Mouse (Mus musculus) kidney, embryonic 14.5 days (tissue): ENCODE measurements at regions not wholly inside any gene's neighbourhood (a gene's known extent, or its start where the extent isn't known, plus 50 kb on each side); places are given as distances from the start of the nearest gene placed in this dataset.

ENCODE experiments used
- ATAC-seq: fragments of 200-750 bp; cut with Nextera tagmentation; 2 replicates; pipeline ENCODE4 v1.8.0; 2017; ENCODE audit warnings: moderate number of reproducible peaks, mild to moderate bottlenecking, moderate TSS enrichment, moderate library complexity; ENCODE audit not compliant: low FRiP score, low TSS enrichment
- H3K27ac ChIP-seq: fragments of 300-500 bp; sonication (generic); 2 replicates; pipeline ENCODE4 v1.5.1; 2014; ENCODE audit warnings: low read depth, mild to moderate bottlenecking, low read length, moderate library complexity, mixed read lengths
- H3K27me3 ChIP-seq: fragments of 300-500 bp; sonication (generic); 2 replicates; pipeline ENCODE4 v1.6.1; 2014; ENCODE audit warnings: mild to moderate bottlenecking, low read length; ENCODE audit not compliant: control insufficient read depth, insufficient read depth
- H3K36me3 ChIP-seq: fragments of 300-500 bp; sonication (generic); 2 replicates; pipeline ENCODE4 v1.6.1; 2014; ENCODE audit warnings: low read length, mixed read lengths; ENCODE audit not compliant: control insufficient read depth, insufficient read depth
- H3K4me1 ChIP-seq: fragments of 300-500 bp; sonication (generic); 2 replicates; pipeline ENCODE4 v1.6.1; 2014; ENCODE audit warnings: low read length, mixed read lengths; ENCODE audit not compliant: control insufficient read depth, insufficient read depth
- H3K4me2 ChIP-seq: fragments of 300-500 bp; sonication (generic); replicated peaks from 2 replicates; pipeline ENCODE4 v1.6.1; 2014; ENCODE audit warnings: low read depth, mild to moderate bottlenecking, low read length
- H3K4me3 ChIP-seq: fragments of 300-500 bp; sonication (generic); 2 replicates; pipeline ENCODE4 v1.5.1; 2014; ENCODE audit warnings: mild to moderate bottlenecking, low read length
- H3K9ac ChIP-seq: fragments of 300-500 bp; sonication (generic); 2 replicates; pipeline ENCODE4 v1.6.1; 2014; ENCODE audit warnings: low read depth, mild to moderate bottlenecking, low read length, moderate library complexity
- H3K9me3 ChIP-seq: fragments of 300-500 bp; sonication (generic); 2 replicates; pipeline ENCODE4 v1.6.1; 2016; ENCODE audit warnings: low read length; ENCODE audit not compliant: control insufficient read depth
- WGBS: fragments of 180-500 bp; shearing (Covaris S2); extraction: QIAGEN DNeasy Blood & Tissue Kit; methylation state at CpG from one replicate; pipeline ENCODE4 v1.1.7; 2014; 5-methylcytosine and 5-hydroxymethylcytosine counted together

DNA sequence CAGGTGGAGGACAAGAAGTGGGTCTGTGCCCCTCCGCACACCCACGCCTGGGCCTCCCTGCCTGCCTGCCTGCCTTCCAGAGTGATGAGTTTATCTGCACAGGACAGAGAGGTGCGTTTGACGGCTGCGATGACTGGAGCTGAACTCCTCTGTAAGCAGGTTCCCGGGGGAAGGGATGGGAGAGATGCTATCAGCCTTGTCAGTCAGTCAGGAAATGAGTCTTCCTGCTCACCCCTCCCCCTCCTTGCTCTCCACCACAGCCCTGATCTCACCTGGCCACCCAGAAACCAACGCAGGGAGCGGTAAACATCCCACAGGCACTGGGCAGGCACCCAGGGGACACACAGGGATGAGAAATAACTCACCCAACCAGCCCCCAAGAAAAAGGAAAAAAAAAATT, 69.5 kb upstream of the Nectin1 start:
- no peak for ATAC-seq
- no peak overlapping the region for H3K9ac ChIP-seq
- 40% methylated on average over 8 of the region's 8 CpGs for WGBS
- H3K4me2 ChIP-seq = no peak overlapping the region
- H3K27ac ChIP-seq = no peak overlapping the region
- peaks cover 5% of the 10 kb centered on the region; the same call in 1 of the 2 replicates for H3K27me3 ChIP-seq
- H3K9me3 ChIP-seq = no peaks in the 10 kb centered on the region
- H3K36me3 ChIP-seq = no peaks in the 10 kb centered on the region
- no peak overlapping the region for H3K4me3 ChIP-seq
- H3K4me1 ChIP-seq = no peaks in the 10 kb centered on the region

DNA sequence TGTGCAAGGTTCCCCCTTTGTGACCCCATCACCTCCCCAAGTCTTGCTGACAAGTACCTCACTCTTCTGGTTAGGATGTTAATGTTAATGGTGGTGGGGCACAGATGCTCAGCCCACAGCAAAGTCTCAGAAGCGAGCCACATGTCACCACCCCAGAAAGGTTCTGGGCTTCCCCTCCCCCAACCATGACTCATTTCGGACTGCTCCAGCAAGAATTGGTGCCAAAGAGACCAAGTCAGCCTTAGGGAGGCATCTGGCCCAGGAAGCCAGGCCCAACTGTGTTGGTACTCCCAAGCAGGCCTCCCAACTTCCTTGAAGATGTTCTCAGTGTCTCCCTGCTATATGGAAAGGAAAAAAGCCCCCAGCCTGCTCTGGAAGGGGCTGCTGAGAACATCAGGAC, 67.8 kb upstream of the Nectin1 start:
- 72% methylated on average over 2 of the region's 2 CpGs for WGBS
- no peak overlapping the region for H3K9ac ChIP-seq
- ATAC-seq = no peak

DNA sequence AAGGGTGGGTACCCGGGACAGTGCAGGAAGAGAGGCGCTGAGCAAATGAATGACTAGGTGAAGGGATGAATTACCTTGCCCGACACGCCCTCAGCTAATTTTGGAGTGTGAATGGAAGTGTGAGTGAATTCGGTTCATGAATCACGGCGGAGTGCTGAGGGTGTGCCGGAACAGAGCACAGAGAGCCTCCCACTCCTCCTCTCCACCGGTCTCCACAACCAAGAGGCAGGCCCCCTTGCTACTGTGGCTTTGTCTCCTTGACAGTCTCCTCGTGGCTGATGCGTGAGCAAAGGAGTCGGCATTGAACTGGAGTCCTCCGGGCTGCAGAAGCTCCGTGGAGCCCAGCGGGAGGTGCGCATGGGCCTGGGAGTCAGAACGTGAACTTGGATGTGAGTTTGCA, 64.5 kb upstream of the Nectin1 start:
- 27% methylated on average over 17 of the region's 17 CpGs for WGBS
- no peak overlapping the region for H3K9ac ChIP-seq
- H3K4me3 ChIP-seq = no peak overlapping the region
- 0 out of 2 replicates have a peak, but pooled peaks cover 2% of the 10 kb centered on the region for H3K4me1 ChIP-seq
- no peaks in the 10 kb centered on the region for H3K27me3 ChIP-seq
- H3K4me2 ChIP-seq = no peak overlapping the region
- H3K9me3 ChIP-seq = no peaks in the 10 kb centered on the region
- H3K27ac ChIP-seq = no peak overlapping the region
- no peak for ATAC-seq
- H3K36me3 ChIP-seq = no peaks in the 10 kb centered on the region

More for the DNA sequence above, 67.8 kb upstream of the Nectin1 start:
- no peaks in the 10 kb centered on the region for H3K9me3 ChIP-seq
- 0 out of 2 replicates have a peak, but pooled peaks cover 2% of the 10 kb centered on the region for H3K4me1 ChIP-seq
- peaks cover 5% of the 10 kb centered on the region; the same call in 1 of the 2 replicates for H3K27me3 ChIP-seq
- H3K36me3 ChIP-seq = no peaks in the 10 kb centered on the region
- H3K27ac ChIP-seq = no peak overlapping the region
- no peak overlapping the region for H3K4me3 ChIP-seq
- H3K4me2 ChIP-seq = no peak overlapping the region

DNA sequence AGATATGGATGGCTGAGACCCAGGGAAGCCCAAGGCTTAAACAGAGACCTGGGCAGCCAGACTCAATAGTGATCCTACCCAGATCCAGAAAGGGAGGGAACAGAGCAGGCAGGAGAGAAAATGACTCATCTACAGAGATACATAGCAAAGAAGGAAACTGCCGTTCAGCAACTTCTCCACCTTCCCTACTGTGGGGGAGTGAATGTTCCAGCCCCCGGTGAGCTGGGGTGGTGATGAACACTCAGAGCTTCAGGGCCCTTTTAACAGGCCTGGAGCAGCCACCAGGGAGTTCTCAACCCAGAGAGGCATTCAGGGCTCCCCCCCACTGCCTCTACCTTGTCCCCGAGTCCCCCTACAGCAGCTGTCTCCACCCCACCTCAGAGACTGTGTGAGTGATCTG, 62.5 kb upstream of the Nectin1 start:
- Histone ChIP-seq H3K4me2 (no peak overlapping the region), H3K4me3 (no peak overlapping the region), H3K36me3 (no peaks in the 10 kb centered on the region), H3K9ac (no peak overlapping the region), H3K27me3 (no peaks in the 10 kb centered on the region), H3K4me1 (0 out of 2 replicates have a peak, but pooled peaks cover 2% of the 10 kb centered on the region), H3K27ac (no peak overlapping the region), H3K9me3 (no peaks in the 10 kb centered on the region)
- ATAC-seq = no peak
- 50% methylated on average over 3 of the region's 3 CpGs for WGBS

DNA sequence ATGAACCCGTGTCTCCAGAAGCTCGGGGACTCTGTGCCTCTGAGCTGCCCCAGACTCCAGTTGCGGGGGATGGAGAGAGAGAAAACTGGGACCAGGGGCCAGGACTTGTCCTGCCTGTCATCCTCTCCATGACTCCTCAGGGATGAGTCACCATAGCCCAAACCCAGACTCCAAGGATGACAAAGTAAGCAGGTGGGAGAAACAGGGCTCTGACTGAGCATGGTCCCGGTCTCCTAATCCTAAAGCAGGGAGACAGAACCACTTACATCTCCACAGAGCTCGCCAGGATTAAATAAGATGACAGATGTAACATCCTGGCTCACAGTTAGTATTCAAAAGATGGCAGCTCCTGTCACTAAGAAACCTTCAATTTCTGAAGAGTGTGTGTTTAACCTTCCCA, 61.7 kb upstream of the Nectin1 start:
- WGBS = 68% methylated on average over 5 of the region's 5 CpGs
- H3K27ac ChIP-seq = no peak overlapping the region
- H3K4me2 ChIP-seq = no peak overlapping the region
- no peak overlapping the region for H3K4me3 ChIP-seq
- no peak for ATAC-seq
- no peaks in the 10 kb centered on the region for H3K9me3 ChIP-seq
- no peaks in the 10 kb centered on the region for H3K27me3 ChIP-seq
- H3K9ac ChIP-seq = no peak overlapping the region
- H3K4me1 ChIP-seq = 0 out of 2 replicates have a peak, but pooled peaks cover 2% of the 10 kb centered on the region
- H3K36me3 ChIP-seq = no peaks in the 10 kb centered on the region

DNA sequence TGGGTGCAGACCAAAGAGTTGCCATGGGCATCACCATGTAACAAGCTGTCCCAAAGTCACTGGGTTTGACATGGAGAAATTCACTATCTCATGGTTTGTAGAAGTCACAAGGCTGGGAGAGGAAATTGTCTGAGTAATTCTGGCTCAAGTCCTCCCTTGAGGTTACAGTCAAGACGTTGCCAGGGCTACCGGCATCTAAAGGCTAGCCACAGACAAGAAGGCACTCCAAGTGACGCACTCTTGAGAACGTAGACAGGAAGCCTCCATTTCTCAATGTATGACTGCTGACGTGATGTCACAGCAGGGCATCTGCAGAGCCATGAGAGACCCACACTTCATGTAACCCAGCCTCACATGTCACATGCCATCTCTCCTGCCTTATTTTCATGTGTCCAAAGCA, 59.2 kb upstream of the Nectin1 start:
- H3K4me2 ChIP-seq = no peak overlapping the region
- no peak overlapping the region for H3K4me3 ChIP-seq
- no peak overlapping the region for H3K9ac ChIP-seq
- 86% methylated on average over 5 of the region's 5 CpGs for WGBS
- H3K36me3 ChIP-seq = no peaks in the 10 kb centered on the region
- 0 out of 2 replicates have a peak, but pooled peaks cover 2% of the 10 kb centered on the region for H3K4me1 ChIP-seq
- H3K27ac ChIP-seq = no peak overlapping the region
- no peaks in the 10 kb centered on the region for H3K27me3 ChIP-seq
- H3K9me3 ChIP-seq = no peaks in the 10 kb centered on the region
- no peak for ATAC-seq

DNA sequence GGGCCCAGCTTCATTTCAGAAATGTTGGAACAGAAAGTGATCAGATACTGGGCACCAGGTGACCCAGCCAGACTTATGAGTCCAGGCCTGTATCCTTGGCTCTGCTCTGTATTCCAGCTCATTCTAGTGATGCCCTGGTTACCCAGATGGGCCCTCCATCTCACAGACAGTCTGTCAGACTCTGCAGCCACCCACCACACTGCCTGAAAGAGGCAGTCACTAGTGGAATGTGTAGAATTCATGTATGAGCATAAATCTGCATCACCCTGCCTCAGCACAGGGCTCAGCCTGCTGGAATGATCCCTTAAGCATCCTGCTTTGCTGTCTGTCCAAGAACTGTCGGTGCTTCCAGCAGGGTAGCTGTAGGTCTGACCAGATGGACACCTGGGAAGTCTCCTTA, 51.8 kb upstream of the Nectin1 start:
- no peaks in the 10 kb centered on the region for H3K9me3 ChIP-seq
- no peak overlapping the region for H3K27ac ChIP-seq
- H3K9ac ChIP-seq = no peak overlapping the region
- H3K4me2 ChIP-seq = no peak overlapping the region
- H3K4me1 ChIP-seq = no peaks in the 10 kb centered on the region
- H3K4me3 ChIP-seq = no peak overlapping the region
- WGBS = 79% methylated on average over 1 of the region's 1 CpGs
- H3K27me3 ChIP-seq = no peaks in the 10 kb centered on the region
- no peaks in the 10 kb centered on the region for H3K36me3 ChIP-seq
- ATAC-seq = no peak

DNA sequence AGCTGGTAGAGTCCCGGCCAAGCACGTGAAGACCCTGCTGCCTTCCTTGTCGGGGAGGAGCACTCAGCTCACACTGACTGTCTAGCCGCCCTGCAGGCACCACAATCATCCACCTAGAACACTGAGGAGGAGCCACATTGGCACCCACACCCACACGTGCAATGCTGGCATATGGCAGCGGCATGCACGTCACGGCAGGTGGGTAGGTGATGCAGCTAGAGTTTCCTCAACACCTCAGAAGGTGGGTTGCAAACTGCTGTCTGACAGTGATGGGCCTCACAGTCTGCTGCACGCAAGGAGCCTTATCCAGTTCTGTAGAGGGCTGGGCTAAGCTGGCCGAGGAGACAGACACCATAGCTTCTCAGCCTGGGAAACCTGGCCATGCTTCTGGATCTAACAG, 51.2 kb upstream of the Nectin1 start:
- Histone ChIP-seq H3K27ac (no peak overlapping the region), H3K4me2 (no peak overlapping the region), H3K36me3 (no peaks in the 10 kb centered on the region), H3K9me3 (no peaks in the 10 kb centered on the region), H3K27me3 (no peaks in the 10 kb centered on the region), H3K9ac (no peak overlapping the region), H3K4me3 (no peak overlapping the region), H3K4me1 (no peaks in the 10 kb centered on the region)
- WGBS = 87% methylated on average over 10 of the region's 10 CpGs
- no peak for ATAC-seq
